ENCODE assay signal across 30 mouse cellular contexts in genomic region chr19:57175077-57175476, GRCm38 (mm10).
DNase-seq lines count a peak whose midpoint lies in the region; ATAC-seq and TF ChIP-seq lines count a peak whose summit lies in the region.
"Had no signal": no experiment of that assay in that cellular context is flagged by ENCODE, and none has a peak within 500 bp of the region (broad histone marks: within the 10 kb centered on the region; RNA-seq: fewer than 3 reads in every experiment).

No protein-coding gene starts in this region.

- no peak for TF ChIP-seq POLR2A in kidney, adult 2 months (IDR thresholded peaks at IDR 0.05; ENCODE audit: low read depth, low read length)

- DNase-seq in kidney, adult 2 months: no peak
- no peak for DNase-seq in kidney, adult 11 months
- no peak for DNase-seq in limb, embryonic 10.5 days (ENCODE audit: low spot score)
- no peak for DNase-seq in lung, postnatal 25 days (ENCODE audit: low spot score)
- DNase-seq: adrenal gland, postnatal 25 days; B cell, adult 2 months; cerebellum, adult 11-12 months; cerebellum, postnatal 25 days; gastrocnemius, postnatal 25 days; heart, adult 18-20 months; heart, postnatal 14 days; kidney, adult 18-20 months; layer of hippocampus, adult 9-11 months; lung, postnatal 10 days; right cerebral cortex, postnatal 4 days; thymus, adult 18-20 months; thymus, postnatal 25 days had no signal

- H3K4me3 ChIP-seq in kidney, adult 2 months (ENCODE audit: insufficient read depth, low read depth, low read length): no peak overlapping the region
- H3K4me3 ChIP-seq in limb, embryonic 15.5 days: no peak overlapping the region
- H3K4me3 ChIP-seq in limb, embryonic 10.5 days: no peak overlapping the region
- no peak overlapping the region for H3K4me3 ChIP-seq in lung, embryonic 16.5 days (ENCODE audit: low read length)
- H3K4me3 ChIP-seq: embryonic facial prominence, embryonic 12.5 days; forebrain, embryonic 10.5 days; forebrain, embryonic 15.5 days; heart, embryonic 13.5 days; hindbrain, embryonic 10.5 days; hindbrain, embryonic 15.5 days; midbrain, embryonic 12.5 days; neural tube, embryonic 13.5 days had no signal

- no peaks in the 10 kb centered on the region for H3K27me3 ChIP-seq in kidney, adult 2 months (replicated peaks; ENCODE audit: control insufficient read depth, insufficient read depth, low read length)
- H3K27me3 ChIP-seq in limb, embryonic 15.5 days: no peaks in the 10 kb centered on the region
- no peaks in the 10 kb centered on the region for H3K27me3 ChIP-seq in limb, embryonic 10.5 days (ENCODE audit: low read depth, poor library complexity, severe bottlenecking)
- H3K27me3 ChIP-seq in lung, embryonic 16.5 days (ENCODE audit: control insufficient read depth, insufficient read depth, low read depth, low read length): no peaks in the 10 kb centered on the region
- H3K27me3 ChIP-seq: forebrain, embryonic 15.5 days; heart, embryonic 13.5 days; hindbrain, embryonic 15.5 days; neural tube, embryonic 13.5 days had no signal

- ATAC-seq in limb, embryonic 15.5 days (ENCODE audit: insufficient number of reproducible peaks, low FRiP score, low TSS enrichment, low read depth): no peak
- ATAC-seq in lung, embryonic 16.5 days (ENCODE audit: low read depth): 0 out of 2 replicates have a peak, but pooled peaks have one; percentile 39
- ATAC-seq: forebrain, embryonic 15.5 days; inflammation-experienced regulatory T-cells, adult 6 months had no signal

- TF ChIP-seq CTCF in kidney, adult 2 months (conservative IDR thresholded peaks at IDR 0.05; ENCODE audit: insufficient read depth, insufficient read length, low read depth, low read length): no peak

- H3K9ac ChIP-seq in limb, embryonic 15.5 days: no peak overlapping the region
- H3K9ac ChIP-seq in lung, embryonic 16.5 days (ENCODE audit: low read length): no peak overlapping the region
- H3K9ac ChIP-seq: embryonic facial prominence, embryonic 12.5 days; forebrain, embryonic 15.5 days; heart, embryonic 13.5 days; hindbrain, embryonic 15.5 days; liver, embryonic 14.5 days; midbrain, embryonic 12.5 days; neural tube, embryonic 13.5 days had no signal

- H3K36me3 ChIP-seq in kidney, adult 2 months (ENCODE audit: control insufficient read depth, insufficient read depth, low read length): no peaks in the 10 kb centered on the region
- no peaks in the 10 kb centered on the region for H3K36me3 ChIP-seq in limb, embryonic 15.5 days
- H3K36me3 ChIP-seq in limb, embryonic 10.5 days: no peaks in the 10 kb centered on the region
- no peaks in the 10 kb centered on the region; the same call in 1 of the 2 replicates for H3K36me3 ChIP-seq in lung, embryonic 16.5 days (ENCODE audit: control insufficient read depth, insufficient read depth, low read length)
- H3K36me3 ChIP-seq: embryonic facial prominence, embryonic 12.5 days; forebrain, embryonic 10.5 days; forebrain, embryonic 15.5 days; hindbrain, embryonic 10.5 days; hindbrain, embryonic 15.5 days; midbrain, embryonic 12.5 days; neural tube, embryonic 13.5 days had no signal

- peaks cover 3% of the 10 kb centered on the region; the same call in 1 of the 2 replicates for H3K4me1 ChIP-seq in kidney, adult 2 months (ENCODE audit: control insufficient read depth, insufficient read depth, low read length)
- H3K4me1 ChIP-seq in limb, embryonic 15.5 days: peaks cover 14% of the 10 kb centered on the region
- H3K4me1 ChIP-seq in limb, embryonic 10.5 days: peaks cover 33% of the 10 kb centered on the region
- H3K4me1 ChIP-seq in lung, embryonic 16.5 days (replicated peaks; ENCODE audit: control insufficient read depth, insufficient read depth, low read length): peaks cover 12% of the 10 kb centered on the region
- H3K4me1 ChIP-seq: forebrain, embryonic 15.5 days; hindbrain, embryonic 15.5 days; midbrain, embryonic 12.5 days had no signal

- H3K27ac ChIP-seq in kidney, adult 2 months (ENCODE audit: insufficient read depth, low read depth, low read length): peak overlapping the region; percentile 42; the same call in 1 of the 2 replicates
- H3K27ac ChIP-seq in limb, embryonic 15.5 days: 0 out of 2 replicates have a peak overlapping the region, but pooled peaks have one; percentile 43
- no peak overlapping the region for H3K27ac ChIP-seq in limb, embryonic 10.5 days
- peak overlapping the region; percentile 33; the same call in 1 of the 2 replicates for H3K27ac ChIP-seq in lung, embryonic 16.5 days (ENCODE audit: low read length)
- H3K27ac ChIP-seq: embryonic facial prominence, embryonic 12.5 days; forebrain, embryonic 10.5 days; forebrain, embryonic 15.5 days; heart, embryonic 13.5 days; hindbrain, embryonic 10.5 days; hindbrain, embryonic 15.5 days; liver, embryonic 14.5 days; midbrain, embryonic 12.5 days; neural tube, embryonic 13.5 days; stomach, postnatal 0 days had no signal

- H3K4me2 ChIP-seq in limb, embryonic 15.5 days: no peak overlapping the region
- H3K4me2 ChIP-seq in lung, embryonic 16.5 days (ENCODE audit: low read depth, low read length): no peak overlapping the region
- H3K4me2 ChIP-seq: embryonic facial prominence, embryonic 12.5 days; forebrain, embryonic 15.5 days; heart, embryonic 13.5 days; hindbrain, embryonic 15.5 days; midbrain, embryonic 12.5 days; neural tube, embryonic 13.5 days had no signal

- H3K9me3 ChIP-seq in limb, embryonic 15.5 days: no peaks in the 10 kb centered on the region
- no peaks in the 10 kb centered on the region for H3K9me3 ChIP-seq in limb, embryonic 10.5 days (replicated peaks)
- H3K9me3 ChIP-seq in lung, embryonic 16.5 days (ENCODE audit: control insufficient read depth, low read length): no peaks in the 10 kb centered on the region
- H3K9me3 ChIP-seq: embryonic facial prominence, embryonic 12.5 days; forebrain, embryonic 10.5 days; forebrain, embryonic 15.5 days; heart, embryonic 13.5 days; hindbrain, embryonic 10.5 days; hindbrain, embryonic 15.5 days; midbrain, embryonic 12.5 days; neural tube, embryonic 13.5 days had no signal
